Mouse (Mus musculus) fat pad, adult 2 months (tissue): ENCODE data around the gene Ube2v1.

ENCODE experiments used
- DNase-seq: peaks from one replicate; pipeline ENCODE4 v3.0.0-alpha.2; 2011; ENCODE audit warnings: low read depth, low spot score; ENCODE audit errors: extremely low read depth

Gene Ube2v1

DNA sequence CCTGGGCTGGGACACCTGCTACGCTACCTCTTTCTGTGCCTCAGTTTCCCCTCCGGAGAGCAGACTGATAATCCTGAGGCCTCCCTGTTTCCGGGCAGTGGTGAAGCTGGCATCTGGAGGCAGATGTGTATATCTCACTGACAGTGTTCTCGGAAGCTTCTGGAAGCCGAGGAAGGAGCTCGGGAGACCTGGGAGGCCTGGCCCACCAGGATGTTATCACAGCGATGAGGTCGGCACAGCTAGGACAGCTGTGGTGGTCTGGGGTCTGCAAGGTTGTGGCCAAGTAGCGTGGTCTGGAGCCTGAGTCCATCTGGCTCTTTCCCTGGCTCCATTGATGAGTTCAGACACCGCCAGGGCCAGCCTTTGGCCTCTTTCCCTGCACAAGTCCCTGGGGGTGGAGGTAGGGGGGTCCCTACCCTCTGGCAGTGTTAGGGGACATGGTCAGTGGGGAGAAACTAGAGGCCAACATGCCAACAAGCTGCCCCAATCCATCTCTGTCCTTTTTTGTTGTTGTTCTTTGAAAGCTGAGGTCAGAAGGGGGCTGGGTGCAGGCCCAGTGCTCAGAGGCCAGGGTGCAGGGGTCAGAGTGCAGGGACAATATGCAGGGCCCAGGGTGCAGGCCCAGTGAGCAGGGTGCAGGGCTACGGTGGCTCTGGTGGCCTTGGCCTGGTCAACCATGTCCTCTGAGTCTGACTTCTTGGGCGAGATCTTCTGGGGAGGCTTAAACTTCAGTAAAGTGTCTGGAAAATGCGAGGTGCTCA is 67.2 kb downstream of the Ube2v1 start:
- no peak for DNase-seq

DNA sequence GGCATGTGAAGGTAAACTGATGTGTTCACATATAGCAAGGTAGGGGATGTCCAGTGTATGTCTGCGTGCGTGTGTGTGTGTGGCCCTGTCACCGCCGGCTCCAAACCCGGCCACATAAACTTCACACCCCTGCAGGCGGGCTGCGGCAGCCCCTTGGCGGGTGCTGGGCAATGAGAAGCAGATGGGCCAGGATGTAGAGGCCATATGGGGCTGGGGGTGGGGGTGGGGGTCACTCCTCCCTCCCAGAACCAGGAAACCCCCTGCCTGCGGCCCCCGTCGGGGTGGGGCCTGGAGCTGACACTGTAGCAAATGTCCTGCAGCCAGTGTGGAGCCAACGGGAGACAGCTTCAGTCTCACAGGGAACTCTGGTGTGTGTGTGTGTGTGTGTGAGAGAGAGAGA is 68.2 kb downstream of the Ube2v1 start:
- no peak for DNase-seq

DNA sequence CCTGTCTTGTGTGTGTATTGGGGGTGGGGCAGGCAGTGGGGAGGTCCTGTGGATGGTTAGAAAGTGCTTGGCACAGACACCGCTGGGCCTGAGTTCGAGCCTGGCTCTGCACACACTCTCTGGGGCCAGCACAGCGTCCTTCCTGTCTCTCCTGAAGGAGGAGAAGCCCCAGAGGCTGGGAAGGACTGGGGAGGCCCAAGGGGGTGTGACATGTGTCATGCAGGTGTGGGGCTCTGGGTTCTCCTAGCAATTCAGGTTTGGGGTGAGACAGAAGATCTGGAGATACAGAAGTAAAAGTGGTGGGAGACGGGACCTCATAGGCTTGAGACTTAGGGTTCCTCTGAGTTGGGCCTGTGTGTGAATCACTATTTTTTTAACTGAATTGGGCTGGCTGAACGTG is 68.9 kb downstream of the Ube2v1 start:
- DNase-seq, result no peak

DNA sequence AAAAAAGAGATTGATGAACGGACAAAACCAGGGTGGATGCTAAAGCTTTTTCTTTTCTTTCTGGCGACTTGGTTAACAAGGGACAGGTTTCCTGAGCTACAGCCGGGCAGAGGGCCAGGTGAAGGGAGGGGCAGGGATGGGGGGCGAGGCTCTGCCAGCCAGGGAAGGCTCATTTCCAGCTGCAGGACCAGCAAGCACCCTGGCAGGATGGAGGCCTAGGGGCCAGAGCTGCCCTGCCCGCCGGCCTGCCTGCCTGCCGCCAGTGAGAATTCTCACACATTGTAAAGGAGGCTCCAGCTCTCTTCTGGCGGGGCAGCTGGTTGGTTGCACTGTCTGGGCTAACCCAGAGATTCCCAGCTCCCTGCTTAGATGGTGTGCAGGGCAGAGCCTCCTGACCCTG is 69.8 kb downstream of the Ube2v1 start:
- DNase-seq, result no peak

DNA sequence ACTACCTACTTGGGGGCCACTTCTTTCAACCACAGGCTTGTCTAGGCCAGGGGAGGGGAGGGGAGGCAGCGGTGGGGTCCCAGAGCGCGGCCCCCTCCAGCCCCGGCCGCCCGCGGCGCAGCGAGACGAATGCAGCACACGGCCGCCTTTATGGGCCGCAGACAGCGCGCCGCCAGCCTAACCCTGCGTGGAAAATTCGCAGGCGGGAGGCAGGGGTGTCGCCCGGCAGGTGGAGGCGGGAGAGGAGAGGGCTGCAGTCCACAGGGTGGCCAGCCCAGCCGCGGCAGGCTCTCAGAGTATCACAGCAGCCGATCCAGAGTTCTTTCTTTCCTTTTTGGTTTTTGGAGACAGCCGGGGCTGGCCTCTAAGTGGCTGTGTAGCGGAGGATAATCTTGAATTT is 72.5 kb downstream of the Ube2v1 start:
- DNase-seq, result no peak
